Mouse (Mus musculus): ENCODE measurements around the gene Esrra.

DNA sequence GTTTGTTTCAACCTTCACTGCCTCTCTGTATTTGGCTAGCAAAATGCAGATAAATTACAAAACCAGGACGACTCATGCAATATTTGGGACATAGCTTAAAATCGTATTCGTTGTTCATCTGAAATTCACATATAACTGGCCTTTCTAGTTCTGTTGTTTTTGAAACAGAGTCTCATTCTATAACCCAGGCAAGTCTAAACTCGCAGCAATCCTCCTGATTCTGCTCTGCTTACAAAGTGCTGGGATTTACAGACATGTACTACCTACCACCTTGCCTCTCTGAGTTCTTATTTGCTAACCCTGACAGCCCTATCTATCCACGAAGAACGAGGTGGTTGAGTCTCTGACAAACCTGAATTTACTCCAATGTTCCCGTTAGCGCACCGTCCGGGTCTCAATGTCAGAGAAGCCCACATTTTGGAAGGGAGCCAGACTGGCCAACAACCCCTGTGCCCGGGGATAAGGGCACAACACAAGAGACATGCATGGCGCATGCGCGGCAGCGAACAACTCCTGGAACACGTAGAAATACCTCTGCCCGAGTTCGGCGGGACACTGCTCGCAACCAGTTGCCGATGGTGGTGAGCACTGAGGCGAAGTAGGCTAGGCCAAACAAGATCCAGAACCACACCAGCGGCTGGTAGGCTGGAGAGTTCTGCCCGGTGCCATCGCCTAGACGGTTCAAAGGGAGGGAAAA, 5.1 kb upstream of the Esrra start:
- TF ChIP-seq GATA1 (IDR thresholded peaks at IDR 0.05; ENCODE audit: low read length) (no peak), TAL1 (IDR thresholded peaks at IDR 0.05; ENCODE audit: low read length) (no peak)

All from erythroblast, embryonic 14.5 days (primary cell).